9 mouse cellular contexts compared by ENCODE assay signal in the genomic region with DNA sequence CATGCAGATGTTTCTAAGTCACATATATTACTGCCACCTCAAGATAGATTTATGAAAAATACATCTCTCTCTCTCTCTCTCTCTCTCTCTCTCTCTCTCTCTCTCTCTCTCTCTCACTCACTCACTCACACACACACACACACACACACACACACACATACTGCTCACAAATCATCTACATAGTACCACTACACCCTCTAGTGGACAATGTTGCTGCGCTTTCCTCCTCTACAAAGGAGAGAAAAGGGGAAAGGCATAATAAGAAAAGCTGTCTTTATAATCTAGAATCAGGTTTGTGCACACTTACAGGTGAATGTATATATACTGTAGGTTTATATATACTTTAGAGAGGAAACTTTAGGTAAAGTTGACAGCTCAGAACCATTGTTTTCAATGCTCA. TPM values are rescaled to one million over a fixed set of nuclear protein-coding genes. Genes with fewer than 3 reads are reported as not detected.
DNase-seq lines count a peak whose midpoint lies in the region; ATAC-seq and TF ChIP-seq lines count a peak whose summit lies in the region.
"Had no signal": no experiment of that assay in that cellular context is flagged by ENCODE, and none has a peak within 500 bp of the region (broad histone marks: within the 10 kb centered on the region; RNA-seq: fewer than 3 reads in every experiment).

No protein-coding gene starts in this region.

- 43% methylated on average over 1 of the region's 1 CpGs for WGBS in neural tube, embryonic 14.5 days
- 50% methylated on average over 1 of the region's 1 CpGs for WGBS in neural tube, embryonic 15.5 days
- 24% methylated on average over 1 of the region's 1 CpGs for WGBS in forebrain, postnatal 0 days
- WGBS in midbrain, embryonic 15.5 days = 20% methylated on average over 1 of the region's 1 CpGs

- H3K27ac ChIP-seq in gastrocnemius, adult 2 months = no peak overlapping the region
- no peak overlapping the region for H3K27ac ChIP-seq in neural tube, embryonic 14.5 days (ENCODE audit: low read depth, low read length)
- no peak overlapping the region for H3K27ac ChIP-seq in neural tube, embryonic 15.5 days (replicated peaks)
- H3K27ac ChIP-seq in forebrain, postnatal 0 days (ENCODE audit: low read depth, low read length) = no peak overlapping the region
- H3K27ac ChIP-seq in midbrain, embryonic 15.5 days = no peak overlapping the region

- no peak overlapping the region for H3K4me3 ChIP-seq in gastrocnemius, adult 2 months
- no peak overlapping the region for H3K4me3 ChIP-seq in neural tube, embryonic 14.5 days (ENCODE audit: low read depth, low read length)
- H3K4me3 ChIP-seq in neural tube, embryonic 15.5 days (replicated peaks) = no peak overlapping the region
- H3K4me3 ChIP-seq in forebrain, postnatal 0 days (ENCODE audit: low read depth, low read length) = no peak overlapping the region
- H3K4me3 ChIP-seq in midbrain, embryonic 15.5 days = no peak overlapping the region
- H3K4me3 ChIP-seq: myocyte had no signal

- H3K9me3 ChIP-seq in neural tube, embryonic 14.5 days (ENCODE audit: control insufficient read depth, low read length) = no peaks in the 10 kb centered on the region
- no peaks in the 10 kb centered on the region for H3K9me3 ChIP-seq in neural tube, embryonic 15.5 days (replicated peaks)
- no peaks in the 10 kb centered on the region for H3K9me3 ChIP-seq in forebrain, postnatal 0 days (ENCODE audit: low read length)
- H3K9me3 ChIP-seq in midbrain, embryonic 15.5 days = no peaks in the 10 kb centered on the region

- intact Hi-C loops in gastrocnemius, adult 2 months (cut with DNase I) = no loop called here
- intact Hi-C loops in gastrocnemius, postnatal 36 days (cut with DNase I) = no loop called here

- H3K4me1 ChIP-seq in neural tube, embryonic 14.5 days (ENCODE audit: control insufficient read depth, insufficient read depth, low read length) = no peaks in the 10 kb centered on the region
- no peaks in the 10 kb centered on the region for H3K4me1 ChIP-seq in neural tube, embryonic 15.5 days
- no peaks in the 10 kb centered on the region for H3K4me1 ChIP-seq in forebrain, postnatal 0 days (ENCODE audit: insufficient read depth)
- no peaks in the 10 kb centered on the region for H3K4me1 ChIP-seq in midbrain, embryonic 15.5 days

- H3K36me3 ChIP-seq in neural tube, embryonic 14.5 days (ENCODE audit: control insufficient read depth, insufficient read depth, low read length) = no peaks in the 10 kb centered on the region
- H3K36me3 ChIP-seq in neural tube, embryonic 15.5 days = no peaks in the 10 kb centered on the region
- no peaks in the 10 kb centered on the region for H3K36me3 ChIP-seq in forebrain, postnatal 0 days (ENCODE audit: insufficient read depth)
- no peaks in the 10 kb centered on the region for H3K36me3 ChIP-seq in midbrain, embryonic 15.5 days (replicated peaks)

- no peak overlapping the region for H3K4me2 ChIP-seq in neural tube, embryonic 14.5 days (ENCODE audit: low read depth, low read length)
- no peak overlapping the region for H3K4me2 ChIP-seq in neural tube, embryonic 15.5 days
- no peak overlapping the region for H3K4me2 ChIP-seq in forebrain, postnatal 0 days (ENCODE audit: low read depth)
- no peak overlapping the region for H3K4me2 ChIP-seq in midbrain, embryonic 15.5 days

- peak; percentile 74 for ATAC-seq in neural tube, embryonic 14.5 days (ENCODE audit: low read depth)
- ATAC-seq in neural tube, embryonic 15.5 days (ENCODE audit: low FRiP score) = no peak
- ATAC-seq in forebrain, postnatal 0 days = peak; percentile 75
- ATAC-seq in midbrain, embryonic 15.5 days (replicated peaks) = peak; percentile 65; the same call in 1 of the 2 replicates

- TF ChIP-seq CTCF in gastrocnemius, adult 2 months (IDR thresholded peaks at IDR 0.05) = peak; percentile 23; the same call in 1 of the 2 replicates
- peak; percentile 92 for TF ChIP-seq CTCF in forebrain, postnatal 0 days (IDR thresholded peaks at IDR 0.05; ENCODE audit: low read depth)

- no peaks in the 10 kb centered on the region for H3K27me3 ChIP-seq in neural tube, embryonic 14.5 days (ENCODE audit: control insufficient read depth, insufficient read depth, low read length)
- H3K27me3 ChIP-seq in neural tube, embryonic 15.5 days (replicated peaks) = no peaks in the 10 kb centered on the region
- 0 out of 2 replicates have a peak, but pooled peaks cover 3% of the 10 kb centered on the region for H3K27me3 ChIP-seq in forebrain, postnatal 0 days (ENCODE audit: insufficient read depth, low read length)
- H3K27me3 ChIP-seq in midbrain, embryonic 15.5 days (replicated peaks) = no peaks in the 10 kb centered on the region; the same call in 1 of the 2 replicates

- no peak for DNase-seq in gastrocnemius, adult 2 months
- no peak for DNase-seq in gastrocnemius, postnatal 36 days
- peak; percentile 79 for DNase-seq in forebrain, postnatal 0 days
- DNase-seq in spleen, postnatal 14 days (ENCODE audit: low spot score in 2 of 2) = no peak
- DNase-seq in ovary, postnatal 10 days (ENCODE audit: low spot score) = no peak

- H3K9ac ChIP-seq in neural tube, embryonic 14.5 days (replicated peaks; ENCODE audit: low read depth, low read length) = no peak overlapping the region
- no peak overlapping the region for H3K9ac ChIP-seq in neural tube, embryonic 15.5 days (replicated peaks)
- no peak overlapping the region for H3K9ac ChIP-seq in forebrain, postnatal 0 days
- H3K9ac ChIP-seq in midbrain, embryonic 15.5 days = no peak overlapping the region

RNA-seq across cellular contexts. Expression of a gene that starts 43.6 kb away (rescaled TPM):
- total RNA-seq in gastrocnemius, adult 2 months (2021) = 1 to 10 TPM; 5.4 TPM
- 1 to 10 TPM; 4.3 to 5.5 TPM for total RNA-seq in gastrocnemius, postnatal 36 days (2021)
- polyA plus RNA-seq in neural tube, embryonic 14.5 days (2014; fragmentation: Nextera tagmentation; extraction: Ambion mirVana) = 11.3 and 12.8 TPM in 2 replicates
- polyA plus RNA-seq in neural tube, embryonic 15.5 days (2015; fragmentation: Nextera tagmentation; extraction: Ambion mirVana) = 10.8 and 12.2 TPM in 2 replicates
- total RNA-seq in forebrain, postnatal 0 days (2014; rRNA removed) = 19.1 and 22.1 TPM in 2 replicates
- polyA plus RNA-seq in forebrain, postnatal 0 days (2015; fragmentation: Nextera tagmentation; extraction: Ambion mirVana) = 11.2 and 12.7 TPM in 2 replicates
- polyA plus RNA-seq in midbrain, embryonic 15.5 days (2015; fragmentation: Nextera tagmentation; extraction: Ambion mirVana) = 11.4 and 12.0 TPM in 2 replicates
